Comparison of ENCODE assay signal across 10 mouse cellular contexts in genomic region chr4:138569928-138570327, GRCm38 (mm10).
DNase-seq lines count a peak whose midpoint lies in the region; ATAC-seq and TF ChIP-seq lines count a peak whose summit lies in the region.
"Had no signal": no experiment of that assay in that cellular context is flagged by ENCODE, and none has a peak within 500 bp of the region (broad histone marks: within the 10 kb centered on the region; RNA-seq: fewer than 3 reads in every experiment).

No protein-coding gene starts in this region.

- peak; percentile 18 for DNase-seq in forebrain, embryonic 10.5 days (ENCODE audit: extremely low spot score, low spot score)
- DNase-seq in adrenal gland, postnatal 25 days: peak; percentile 35
- peak; percentile 73 for DNase-seq in lung, embryonic 14.5 days
- no peak for DNase-seq in spleen, postnatal 36 days (ENCODE audit: low spot score in 2 of 2)
- DNase-seq in forebrain, postnatal 0 days: no peak
- DNase-seq: thymus, postnatal 4 days had no signal

- H3K9me3 ChIP-seq in forebrain, embryonic 10.5 days: no peaks in the 10 kb centered on the region
- H3K9me3 ChIP-seq in forebrain, embryonic 16.5 days (ENCODE audit: control insufficient read depth, low read length): no peaks in the 10 kb centered on the region
- H3K9me3 ChIP-seq in intestine, embryonic 15.5 days: no peaks in the 10 kb centered on the region
- no peaks in the 10 kb centered on the region for H3K9me3 ChIP-seq in lung, embryonic 14.5 days (ENCODE audit: low read depth, low read length)
- no peaks in the 10 kb centered on the region for H3K9me3 ChIP-seq in forebrain, postnatal 0 days (ENCODE audit: low read length)

- no peaks in the 10 kb centered on the region for H3K27me3 ChIP-seq in forebrain, embryonic 10.5 days (ENCODE audit: poor library complexity, severe bottlenecking)
- H3K27me3 ChIP-seq in forebrain, embryonic 16.5 days (replicated peaks; ENCODE audit: control insufficient read depth, insufficient read depth, low read length): no peaks in the 10 kb centered on the region
- H3K27me3 ChIP-seq in intestine, embryonic 15.5 days (replicated peaks): no peaks in the 10 kb centered on the region
- no peaks in the 10 kb centered on the region for H3K27me3 ChIP-seq in lung, embryonic 14.5 days (ENCODE audit: insufficient read depth, low read length)
- H3K27me3 ChIP-seq in forebrain, postnatal 0 days (ENCODE audit: insufficient read depth, low read length): no peaks in the 10 kb centered on the region

- no peak overlapping the region for H3K4me3 ChIP-seq in forebrain, embryonic 10.5 days
- H3K4me3 ChIP-seq in forebrain, embryonic 16.5 days (replicated peaks; ENCODE audit: low read length): no peak overlapping the region
- no peak overlapping the region for H3K4me3 ChIP-seq in intestine, embryonic 15.5 days (replicated peaks)
- H3K4me3 ChIP-seq in lung, embryonic 14.5 days (ENCODE audit: low read depth, low read length): no peak overlapping the region
- no peak overlapping the region for H3K4me3 ChIP-seq in forebrain, postnatal 0 days (ENCODE audit: low read depth, low read length)

- WGBS in forebrain, embryonic 10.5 days: 67% methylated on average over 11 of the region's 11 CpGs
- WGBS in forebrain, embryonic 16.5 days: 89% methylated on average over 11 of the region's 11 CpGs
- WGBS in intestine, embryonic 15.5 days: 34% methylated on average over 11 of the region's 11 CpGs
- WGBS in lung, embryonic 14.5 days: 31% methylated on average over 11 of the region's 11 CpGs
- WGBS in forebrain, postnatal 0 days: 92% methylated on average over 11 of the region's 11 CpGs

- no peak for TF ChIP-seq CTCF in lung, embryonic 14.5 days (IDR thresholded peaks at IDR 0.05; ENCODE audit: low read depth)
- no peak for TF ChIP-seq CTCF in forebrain, postnatal 0 days (IDR thresholded peaks at IDR 0.05; ENCODE audit: low read depth)

- H3K9ac ChIP-seq in forebrain, embryonic 16.5 days (replicated peaks; ENCODE audit: low read depth, low read length): no peak overlapping the region
- no peak overlapping the region for H3K9ac ChIP-seq in intestine, embryonic 15.5 days
- H3K9ac ChIP-seq in lung, embryonic 14.5 days: no peak overlapping the region
- no peak overlapping the region for H3K9ac ChIP-seq in forebrain, postnatal 0 days
- H3K9ac ChIP-seq: liver, embryonic 14.5 days had no signal

- H3K4me1 ChIP-seq in forebrain, embryonic 10.5 days: peaks cover 46% of the 10 kb centered on the region
- 0 out of 2 replicates have a peak, but pooled peaks cover 6% of the 10 kb centered on the region for H3K4me1 ChIP-seq in forebrain, embryonic 16.5 days (replicated peaks; ENCODE audit: control insufficient read depth, insufficient read depth, low read length)
- H3K4me1 ChIP-seq in intestine, embryonic 15.5 days (replicated peaks): no peaks in the 10 kb centered on the region
- peaks cover 6% of the 10 kb centered on the region for H3K4me1 ChIP-seq in lung, embryonic 14.5 days (ENCODE audit: insufficient read depth)
- H3K4me1 ChIP-seq in forebrain, postnatal 0 days (ENCODE audit: insufficient read depth): no peaks in the 10 kb centered on the region; the same call in 1 of the 2 replicates

- no peak overlapping the region for H3K4me2 ChIP-seq in forebrain, embryonic 16.5 days (ENCODE audit: low read length)
- no peak overlapping the region for H3K4me2 ChIP-seq in intestine, embryonic 15.5 days (replicated peaks)
- no peak overlapping the region for H3K4me2 ChIP-seq in lung, embryonic 14.5 days
- H3K4me2 ChIP-seq in forebrain, postnatal 0 days (ENCODE audit: low read depth): no peak overlapping the region

- peak overlapping the region; percentile 25; the same call in 1 of the 2 replicates for H3K27ac ChIP-seq in forebrain, embryonic 10.5 days
- no peak overlapping the region for H3K27ac ChIP-seq in forebrain, embryonic 16.5 days (ENCODE audit: low read length)
- H3K27ac ChIP-seq in intestine, embryonic 15.5 days: no peak overlapping the region
- H3K27ac ChIP-seq in lung, embryonic 14.5 days (ENCODE audit: low read depth): no peak overlapping the region
- no peak overlapping the region for H3K27ac ChIP-seq in forebrain, postnatal 0 days (ENCODE audit: low read depth, low read length)
- H3K27ac ChIP-seq: liver, embryonic 14.5 days had no signal

- ATAC-seq in forebrain, embryonic 16.5 days: no peak
- 0 out of 2 replicates have a peak, but pooled peaks have one; percentile 49 for ATAC-seq in intestine, embryonic 15.5 days
- ATAC-seq in lung, embryonic 14.5 days (ENCODE audit: insufficient read depth): peak; percentile 64; the same call in 1 of the 2 replicates
- no peak for ATAC-seq in forebrain, postnatal 0 days
- no peak for ATAC-seq in megakaryocyte progenitor cell, adult 5-6 weeks (replicated peaks; ENCODE audit: poor library complexity)

- H3K36me3 ChIP-seq in forebrain, embryonic 10.5 days (replicated peaks): no peaks in the 10 kb centered on the region
- no peaks in the 10 kb centered on the region for H3K36me3 ChIP-seq in forebrain, embryonic 16.5 days (ENCODE audit: control insufficient read depth, insufficient read depth)
- H3K36me3 ChIP-seq in intestine, embryonic 15.5 days: no peaks in the 10 kb centered on the region
- no peaks in the 10 kb centered on the region for H3K36me3 ChIP-seq in lung, embryonic 14.5 days (ENCODE audit: insufficient read depth)
- no peaks in the 10 kb centered on the region for H3K36me3 ChIP-seq in forebrain, postnatal 0 days (ENCODE audit: insufficient read depth)

Comparison
In these comparisons a context has a peak if more than half of its experiments do, and no peak if none do; other contexts are left out.
1. DNase-seq: peak in forebrain, embryonic 10.5 days (single experiment), adrenal gland, postnatal 25 days (single experiment) and lung, embryonic 14.5 days (single experiment); none in spleen, postnatal 36 days (0 of 2) and forebrain, postnatal 0 days (single experiment).
2. ATAC-seq: peak in intestine, embryonic 15.5 days (single experiment) and lung, embryonic 14.5 days (single experiment); none in forebrain, embryonic 16.5 days (single experiment), forebrain, postnatal 0 days (single experiment) and megakaryocyte progenitor cell, adult 5-6 weeks (single experiment).